Mouse (Mus musculus) CH12.LX (cell line): ENCODE measurements around the gene Rpl36a. TPM values are rescaled to one million over a fixed set of nuclear protein-coding genes. Genes with fewer than 3 reads are reported as not detected.

ENCODE experiments used
- DNase-seq: peaks from one replicate; pipeline ENCODE4 v3.0.0-alpha.2; 2013; ENCODE audit errors: extremely low read depth
- H3K27ac ChIP-seq: 2 replicates; pipeline ENCODE4 v1.5.1; 2012; ENCODE audit warnings: low read depth, mild to moderate bottlenecking, control low read depth, moderate library complexity; ENCODE audit not compliant: insufficient read depth
- H3K27me3 ChIP-seq: replicated peaks from 2 replicates; pipeline ENCODE3; 2012; ENCODE audit warnings: inconsistent platforms
- H3K36me3 ChIP-seq, 2 experiments: replicated peaks in 1 of 2; 2 replicates each; pipeline versions ENCODE3 to v1.6.1; 2012; ENCODE audit warnings: inconsistent platforms in 1 of 2, low read length in 1 of 2, mild to moderate bottlenecking in 1 of 2, mixed read lengths in 1 of 2, moderate library complexity in 1 of 2; ENCODE audit not compliant: control insufficient read depth in 1 of 2, insufficient read depth in 1 of 2
- H3K4me1 ChIP-seq, 2 experiments: 2 replicates each; pipeline ENCODE4 v1.6.1; 2012; ENCODE audit warnings: inconsistent platforms in 1 of 2, moderate library complexity in 1 of 2; ENCODE audit not compliant: insufficient read depth in 2 of 2, control insufficient read depth in 1 of 2
- H3K4me2 ChIP-seq: 2 replicates; pipeline ENCODE4 v1.6.1; 2012; ENCODE audit warnings: low read depth, mild to moderate bottlenecking, control low read depth; ENCODE audit not compliant: poor library complexity, insufficient read depth, severe bottlenecking
- H3K4me3 ChIP-seq, 3 experiments: fragments of 150-350 bp in 1 of 3; sonication (generic) in 1 of 3; replicated peaks in 1 of 3; 2 replicates each; pipeline versions ENCODE3 to v1.5.1; 2011 to 2012; ENCODE audit warnings: low read depth in 2 of 3, low read length in 2 of 3, mild to moderate bottlenecking in 2 of 3, moderate library complexity in 2 of 3, control low read depth in 1 of 3, improper control_type of control experiment in 1 of 3, inconsistent platforms in 1 of 3, mixed read lengths in 1 of 3; ENCODE audit not compliant: poor library complexity in 1 of 3
- H3K79me2 ChIP-seq: replicated peaks from 2 replicates; pipeline ENCODE4 v1.6.1; 2012; ENCODE audit warnings: mild to moderate bottlenecking, moderate library complexity; ENCODE audit not compliant: control insufficient read depth, poor library complexity, insufficient read depth, severe bottlenecking; ENCODE audit errors: extremely low read depth
- H3K9ac ChIP-seq: 2 replicates; pipeline ENCODE4 v1.6.1; 2012; ENCODE audit warnings: low read depth, mild to moderate bottlenecking, control low read depth, moderate library complexity; ENCODE audit not compliant: insufficient read depth
- H3K9me3 ChIP-seq: replicated peaks from 2 replicates; pipeline ENCODE3; 2012; ENCODE audit warnings: low read length, inconsistent platforms, mixed read lengths
- BHLHE40 ChIP-seq: IDR thresholded peaks from 2 replicates; pipeline ENCODE4 v1.6.1; 2011; ENCODE audit warnings: mild to moderate bottlenecking, low read depth, low read length, improper control_type of control experiment
- CTCF ChIP-seq, 2 experiments: IDR thresholded peaks in 1 of 2; conservative IDR thresholded peaks in 1 of 2; 2 replicates each; pipeline ENCODE4 v1.5.1; 2011 to 2012; ENCODE audit warnings: low read depth in 2 of 2, low read length in 2 of 2, improper control_type of control experiment in 1 of 2, inconsistent platforms in 1 of 2, mild to moderate bottlenecking in 1 of 2, moderate library complexity in 1 of 2
- ETS1 ChIP-seq: conservative IDR thresholded peaks from 2 replicates; pipeline ENCODE4 v1.6.1; 2012; ENCODE audit warnings: low read depth, mild to moderate bottlenecking, inconsistent platforms, low read length, improper control_type of control experiment, moderate library complexity
- IRF4 ChIP-seq: IDR thresholded peaks from 2 replicates; pipeline ENCODE4 v1.6.1; 2014; ENCODE audit warnings: low read depth, mild to moderate bottlenecking, inconsistent platforms, low read length, improper control_type of control experiment
- JUN ChIP-seq: IDR thresholded peaks from 2 replicates; pipeline ENCODE4 v1.6.1; 2011; ENCODE audit warnings: low read depth, mild to moderate bottlenecking, low read length, improper control_type of control experiment, moderate library complexity; ENCODE audit not compliant: insufficient read depth
- JUND ChIP-seq: conservative IDR thresholded peaks from 2 replicates; pipeline ENCODE4 v1.6.1; 2011; ENCODE audit warnings: low read depth, low read length, improper control_type of control experiment
- MAFK ChIP-seq: IDR thresholded peaks from 2 replicates; pipeline ENCODE4 v1.6.1; 2011; ENCODE audit warnings: low read length, improper control_type of control experiment; ENCODE audit not compliant: insufficient replicate concordance
- MAZ ChIP-seq: IDR thresholded peaks from 2 replicates; pipeline ENCODE4 v1.6.1; 2012; ENCODE audit warnings: low read depth, mild to moderate bottlenecking, inconsistent platforms, low read length, improper control_type of control experiment, moderate library complexity
- MEF2A ChIP-seq: IDR thresholded peaks from 2 replicates; pipeline ENCODE4 v1.6.1; 2014; ENCODE audit warnings: low read depth, mild to moderate bottlenecking, inconsistent platforms, low read length, improper control_type of control experiment, borderline replicate concordance
- NELFE ChIP-seq: IDR thresholded peaks from 2 replicates; pipeline ENCODE4 v1.6.1; 2011; ENCODE audit warnings: low read depth, low read length, improper control_type of control experiment
- NRF1 ChIP-seq: IDR thresholded peaks from 2 replicates; pipeline ENCODE4 v1.6.1; 2014; ENCODE audit warnings: low read depth, mild to moderate bottlenecking, inconsistent platforms, low read length, improper control_type of control experiment, moderate library complexity
- POLR2AphosphoS2 ChIP-seq: IDR thresholded peaks from 2 replicates; pipeline ENCODE4 v1.6.1; 2011; ENCODE audit warnings: low read depth, low read length, improper control_type of control experiment
- SMC3 ChIP-seq: IDR thresholded peaks from 2 replicates; pipeline ENCODE4 v1.6.1; 2011; ENCODE audit warnings: low read depth, low read length, improper control_type of control experiment
- UBTF ChIP-seq: IDR thresholded peaks from 2 replicates; pipeline ENCODE4 v1.6.1; 2012; ENCODE audit warnings: low read depth, mild to moderate bottlenecking, inconsistent platforms, low read length, improper control_type of control experiment, moderate library complexity
- USF1 ChIP-seq: IDR thresholded peaks from 2 replicates; pipeline ENCODE4 v1.6.1; 2014; ENCODE audit warnings: low read depth, mild to moderate bottlenecking, inconsistent platforms, low read length, improper control_type of control experiment
- ZKSCAN1 ChIP-seq: IDR thresholded peaks from 2 replicates; pipeline ENCODE4 v1.6.1; 2012; ENCODE audit warnings: low read depth, inconsistent platforms, low read length, improper control_type of control experiment, borderline replicate concordance
- ZNF384 ChIP-seq: IDR thresholded peaks from 2 replicates; pipeline ENCODE4 v1.6.1; 2012; ENCODE audit warnings: low read depth, low read length, improper control_type of control experiment, inconsistent platforms
- dilution Hi-C: fragments of 300-500 bp; cut with MboI; formaldehyde crosslinking; loops from 2 replicates; pipeline ENCODE4 v1.14.3; 2020; ENCODE audit warnings: low sequenced_read_pairs; ENCODE audit not compliant: extremely low pct_unique_long_range_greater_than_20kb, extremely low pct_ligation_motif_present
- in situ Hi-C: fragments of 300-500 bp; cut with MboI; formaldehyde crosslinking; loops from 3 replicates; pipeline ENCODE4 v1.14.3; 2019; ENCODE audit warnings: low sequenced_read_pairs, low pct_ligation_motif_present, low pct_unique_long_range_greater_than_20kb, mixed read lengths
- polyA plus RNA-seq: library from polyadenylated mRNA; unstranded; fragments of >175 nt; gene quantifications from 2 replicates; pipeline ENCODE4 v1.2.1, GENCODE M21; 2012; ENCODE audit warnings: low read depth; ENCODE audit not compliant: insufficient read length
- total RNA-seq, 2 experiments: library from RNA; depleted of rRNA; stranded (reverse); fragments of 300-350 nt in 1 of 2; fragments of >200 nt in 1 of 2; gene quantifications; 2 replicates each; pipeline ENCODE4 v1.2.3; 2012 to 2014

Rpl36a gene
- total and polyA plus RNA-seq, 3 experiments: 869 to 2,800 (median 2,352) TPM

DNA sequence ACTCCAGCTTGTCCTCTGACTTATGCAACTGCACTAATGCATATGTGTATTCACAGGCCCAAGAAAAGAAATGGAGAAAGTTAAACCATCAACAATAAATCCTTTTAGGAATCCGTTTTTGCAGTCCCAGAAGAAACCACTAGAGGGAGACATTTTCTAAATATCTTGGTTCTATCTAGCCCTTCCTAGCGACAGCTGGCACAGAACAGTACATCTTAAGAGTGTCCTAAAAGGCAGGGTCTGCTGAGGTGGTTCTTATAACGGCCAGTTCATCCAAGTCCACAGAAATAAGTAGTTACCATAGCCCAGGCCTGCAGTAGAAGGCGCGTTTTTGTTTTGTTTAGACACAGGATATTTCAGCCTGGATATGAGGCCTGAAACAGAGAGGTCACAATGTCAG, 34.6 kb upstream of the Rpl36a start (continued):
- TF ChIP-seq BHLHE40: no peak

DNA sequence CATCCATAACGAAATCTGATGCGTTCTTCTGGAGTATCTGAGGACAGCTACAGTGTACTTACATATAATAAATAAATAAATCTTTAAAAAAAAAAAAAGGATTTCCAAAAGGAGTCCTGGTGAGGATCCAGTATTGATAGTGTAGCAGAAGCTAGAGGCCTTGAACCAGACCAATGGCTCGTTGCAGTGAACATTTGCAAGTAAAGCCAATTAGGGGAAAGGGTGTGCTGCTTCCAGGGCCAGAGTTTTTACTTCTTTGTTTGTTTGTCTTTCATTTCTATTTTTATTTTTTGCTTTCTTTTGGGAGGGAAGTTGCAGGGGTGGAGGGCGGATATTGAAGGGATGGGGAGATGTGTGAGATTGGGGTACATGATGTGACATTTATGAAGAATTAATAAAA, 32.1 kb upstream of the Rpl36a start:
- no peaks in the 10 kb centered on the region for H3K9me3 ChIP-seq
- H3K9ac ChIP-seq: no peak overlapping the region
- dilution Hi-C loops: no loop called here
- H3K36me3 ChIP-seq: peaks cover 39 to 69% of the 10 kb centered on the region in 2 experiments
- H3K4me2 ChIP-seq: no peak overlapping the region
- no peak overlapping the region for H3K4me3 ChIP-seq
- TF ChIP-seq SMC3 (no peak), IRF4 (no peak), BHLHE40 (no peak), MEF2A (no peak), POLR2AphosphoS2 (no peak), MAZ (no peak), MAFK (no peak), ETS1 (no peak), ZNF384 (no peak), ZKSCAN1 (no peak), UBTF (no peak), NELFE (no peak), JUND (no peak), NRF1 (no peak), JUN (no peak), USF1 (no peak), CTCF (conservative IDR thresholded peaks at IDR 0.05 in 1 of 2, IDR thresholded peaks at IDR 0.05 in 1 of 2; ENCODE audit: low read depth in 2 of 2, low read length in 2 of 2) (no peak)
- H3K4me1 ChIP-seq: no peaks in the 10 kb centered on the region
- in situ Hi-C loops: no loop called here
- H3K79me2 ChIP-seq: no peaks in the 10 kb centered on the region
- H3K27me3 ChIP-seq: no peaks in the 10 kb centered on the region
- no peak for DNase-seq
- no peak overlapping the region for H3K27ac ChIP-seq

DNA sequence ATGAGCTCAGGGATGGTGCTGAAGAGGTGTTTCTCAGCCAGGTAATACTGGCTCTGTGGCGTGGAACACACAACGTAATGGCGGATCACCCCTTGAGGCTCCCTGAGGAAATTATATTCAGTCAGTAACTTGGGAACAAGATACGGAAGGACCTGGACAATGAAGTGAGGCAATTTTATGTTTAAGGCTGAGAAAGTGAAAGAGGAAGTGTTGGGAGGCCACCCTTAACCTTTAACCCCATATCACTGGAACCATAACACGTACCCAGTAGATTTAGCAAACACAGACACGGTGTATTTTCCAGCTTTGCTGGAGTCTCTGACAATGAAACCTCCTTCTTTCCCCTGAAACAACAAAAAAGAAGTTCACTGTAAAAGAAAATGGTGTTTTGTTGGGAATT, 31.0 kb upstream of the Rpl36a start:
- Histone ChIP-seq H3K27ac (no peak overlapping the region; the same call in 1 of the 2 replicates), H3K4me3 (no peak overlapping the region), H3K9ac (no peak overlapping the region), H3K4me2 (no peak overlapping the region), H3K79me2 (no peaks in the 10 kb centered on the region), H3K9me3 (no peaks in the 10 kb centered on the region), H3K36me3 (peaks cover 41 to 68% of the 10 kb centered on the region in 2 experiments), H3K4me1 (no peaks in the 10 kb centered on the region), H3K27me3 (no peaks in the 10 kb centered on the region)
- in situ Hi-C loops (no loop called here), dilution Hi-C loops (no loop called here)
- TF ChIP-seq JUN (no peak), MAFK (no peak)
- no peak for DNase-seq
